Mouse (Mus musculus) kidney, postnatal 14 days (tissue): ENCODE data around the gene Tubd1.

ENCODE experiments used
- DNase-seq: peaks from one replicate; pipeline ENCODE4 v3.0.0; 2022; ENCODE audit warnings: mixed read lengths

Tubd1 gene

GRCm38 (mm10) chr11:86584898-86585597 is 40.3 kb downstream of the Tubd1 start:
- DNase-seq: no peak

GRCm38 (mm10) chr11:86585598-86585984 is 40.8 kb downstream of the Tubd1 start:
- DNase-seq: no peak

GRCm38 (mm10) chr11:86586177-86586867 is 41.5 kb downstream of the Tubd1 start:
- peak; percentile 45 for DNase-seq

- DNase-seq: peak; percentile 86
These were observed 42.3 kb downstream of the Tubd1 start for GRCm38 (mm10) chr11:86586868-86587792.

- DNase-seq: no peak
These were observed 43.0 kb downstream of the Tubd1 start for GRCm38 (mm10) chr11:86587830-86588229.

- no peak for DNase-seq
These were observed 44.0 kb downstream of the Tubd1 start for GRCm38 (mm10) chr11:86588583-86589298.

GRCm38 (mm10) chr11:86590066-86590465 is 45.3 kb downstream of the Tubd1 start:
- DNase-seq: no peak

- DNase-seq: no peak
These were observed 45.8 kb downstream of the Tubd1 start for GRCm38 (mm10) chr11:86590579-86590978.

- DNase-seq: no peak
These were observed 46.6 kb downstream of the Tubd1 start for GRCm38 (mm10) chr11:86591301-86591845.

GRCm38 (mm10) chr11:86591931-86592616 is 47.3 kb downstream of the Tubd1 start:
- DNase-seq: no peak

- DNase-seq: no peak
These were observed 48.2 kb downstream of the Tubd1 start for GRCm38 (mm10) chr11:86592993-86593392.

GRCm38 (mm10) chr11:86593443-86593842 is 48.7 kb downstream of the Tubd1 start:
- DNase-seq: no peak

GRCm38 (mm10) chr11:86594188-86594876 is 49.5 kb downstream of the Tubd1 start:
- no peak for DNase-seq

GRCm38 (mm10) chr11:86595366-86595765 is 50.6 kb downstream of the Tubd1 start:
- DNase-seq: no peak

GRCm38 (mm10) chr11:86596187-86596960 is 51.6 kb downstream of the Tubd1 start:
- DNase-seq: peak; percentile 88

GRCm38 (mm10) chr11:86596976-86597375 is 52.2 kb downstream of the Tubd1 start:
- no peak for DNase-seq

GRCm38 (mm10) chr11:86598154-86598553 is 53.4 kb downstream of the Tubd1 start:
- no peak for DNase-seq

GRCm38 (mm10) chr11:86598572-86598971 is 53.8 kb downstream of the Tubd1 start:
- no peak for DNase-seq

GRCm38 (mm10) chr11:86599378-86600208 is 54.8 kb downstream of the Tubd1 start:
- peak; percentile 36 for DNase-seq
